Mouse (Mus musculus) C2C12 (cell line): ENCODE results near the gene Gm11634. TPM values are rescaled to one million over a fixed set of nuclear protein-coding genes. Genes with fewer than 3 reads are reported as not detected.

Experiments used
- H3K27me3 ChIP-seq: one replicate; pipeline ENCODE4 v1.6.1; 2011; ENCODE audit not compliant: control insufficient read depth, insufficient read depth, insufficient read length
- H3K36me3 ChIP-seq: one replicate; pipeline ENCODE4 v1.6.1; 2011; ENCODE audit not compliant: control insufficient read depth, insufficient read depth
- H3K4me3 ChIP-seq: one replicate; pipeline ENCODE4 v1.5.1; 2011; ENCODE audit warnings: mild to moderate bottlenecking, control low read depth; ENCODE audit not compliant: poor library complexity, insufficient read depth, severe bottlenecking
- H3K79me2 ChIP-seq: one replicate; pipeline ENCODE4 v1.6.1; 2011; ENCODE audit not compliant: control insufficient read depth, insufficient read depth
- H3K79me3 ChIP-seq: one replicate; pipeline ENCODE4 v1.6.1; 2011; ENCODE audit warnings: low read depth, control low read depth
- H3ac ChIP-seq: one replicate; pipeline ENCODE3; 2011; ENCODE audit warnings: low read depth; ENCODE audit not compliant: control insufficient read depth, insufficient read length
- CEBPB ChIP-seq: IDR thresholded peaks from one replicate; pipeline ENCODE4 v1.6.1; 2011; ENCODE audit warnings: low read depth, mild to moderate bottlenecking, control low read depth, moderate library complexity
- CTCF ChIP-seq: IDR thresholded peaks from one replicate; pipeline ENCODE4 v1.5.1; 2011; ENCODE audit not compliant: control insufficient read depth, insufficient read depth, insufficient read length
- FOSL1 ChIP-seq: IDR thresholded peaks from one replicate; pipeline ENCODE4 v1.8.0; 2011; ENCODE audit warnings: mild to moderate bottlenecking, low read length; ENCODE audit not compliant: poor library complexity, insufficient read depth, severe bottlenecking
- MAX ChIP-seq: IDR thresholded peaks from one replicate; pipeline ENCODE4 v1.6.1; 2011; ENCODE audit warnings: mild to moderate bottlenecking, control low read depth
- MYOD1 ChIP-seq: IDR thresholded peaks from one replicate; pipeline ENCODE4 v1.6.1; 2011; ENCODE audit warnings: low read depth; ENCODE audit not compliant: control insufficient read depth, insufficient read length
- MYOG ChIP-seq: IDR thresholded peaks from one replicate; pipeline ENCODE4 v1.6.1; 2011; ENCODE audit not compliant: control insufficient read depth, insufficient read length; ENCODE audit errors: extremely low read depth
- USF1 ChIP-seq: IDR thresholded peaks from one replicate; pipeline ENCODE4 v1.6.1; 2011; ENCODE audit warnings: low read depth, mild to moderate bottlenecking, control low read depth, moderate library complexity
- polyA plus RNA-seq: library from polyadenylated mRNA; unstranded; fragments of >200 nt; fragmentation: generic; extraction: Trizol; gene quantifications from one replicate; pipeline ENCODE4 v1.2.1, GENCODE M21; 2012; ENCODE audit warnings: missing spikeins

Gm11634 gene
- polyA plus RNA-seq, 1 experiment, result not detected

- no peak for TF ChIP-seq MYOG
- TF ChIP-seq CTCF, result peak; percentile 40
- TF ChIP-seq USF1, result no peak
- TF ChIP-seq MAX, result peak; percentile 88
- no peak for TF ChIP-seq MYOD1
- no peak for TF ChIP-seq FOSL1
- TF ChIP-seq CEBPB, result no peak
- Histone ChIP-seq H3K79me3 (no peaks in the 10 kb centered on the region), H3K36me3 (peaks cover 46% of the 10 kb centered on the region)
These were observed 36.7 kb downstream of the Gm11634 start for GRCm38 (mm10) chr11:101562391-101562790.

GRCm38 (mm10) chr11:101556954-101557353 is 42.1 kb downstream of the Gm11634 start:
- Histone ChIP-seq H3K79me3 (peaks cover 3% of the 10 kb centered on the region), H3K79me2 (peaks cover 22% of the 10 kb centered on the region), H3K27me3 (no peaks in the 10 kb centered on the region), H3K36me3 (peaks cover 15% of the 10 kb centered on the region), H3ac (no peak overlapping the region), H3K4me3 (no peak overlapping the region)
- TF ChIP-seq USF1, result no peak
- no peak for TF ChIP-seq CEBPB
- TF ChIP-seq FOSL1, result no peak
- no peak for TF ChIP-seq MYOG
- no peak for TF ChIP-seq MAX

More at GRCm38 (mm10) chr11:101562391-101562790, 36.7 kb downstream of the Gm11634 start:
- Histone ChIP-seq H3K27me3 (no peaks in the 10 kb centered on the region), H3ac (no peak overlapping the region), H3K79me2 (no peaks in the 10 kb centered on the region), H3K4me3 (no peak overlapping the region)

- no peak for TF ChIP-seq MYOG
- no peak for TF ChIP-seq CEBPB
- no peak for TF ChIP-seq USF1
- TF ChIP-seq MAX, result no peak
- no peak for TF ChIP-seq MYOD1
- no peak for TF ChIP-seq CTCF
- no peak for TF ChIP-seq FOSL1
- no peaks in the 10 kb centered on the region for H3K27me3 ChIP-seq
- H3K4me3 ChIP-seq, result no peak overlapping the region
- H3ac ChIP-seq, result no peak overlapping the region
- peaks cover 15% of the 10 kb centered on the region for H3K36me3 ChIP-seq
- peaks cover 3% of the 10 kb centered on the region for H3K79me3 ChIP-seq
- peaks cover 24% of the 10 kb centered on the region for H3K79me2 ChIP-seq
These were observed 42.5 kb downstream of the Gm11634 start for GRCm38 (mm10) chr11:101556541-101556940.

- H3K4me3 ChIP-seq, result peak overlapping the region; percentile 70
- H3K79me3 ChIP-seq, result peaks cover 25% of the 10 kb centered on the region
- no peaks in the 10 kb centered on the region for H3K27me3 ChIP-seq
- peak; percentile 41 for TF ChIP-seq USF1
- TF ChIP-seq CEBPB, result no peak
- H3ac ChIP-seq, result peak overlapping the region; percentile 63
- H3K79me2 ChIP-seq, result peaks cover 55% of the 10 kb centered on the region
- peaks cover 18% of the 10 kb centered on the region for H3K36me3 ChIP-seq
These were observed 45.6 kb downstream of the Gm11634 start for GRCm38 (mm10) chr11:101553354-101553930.

DNA sequence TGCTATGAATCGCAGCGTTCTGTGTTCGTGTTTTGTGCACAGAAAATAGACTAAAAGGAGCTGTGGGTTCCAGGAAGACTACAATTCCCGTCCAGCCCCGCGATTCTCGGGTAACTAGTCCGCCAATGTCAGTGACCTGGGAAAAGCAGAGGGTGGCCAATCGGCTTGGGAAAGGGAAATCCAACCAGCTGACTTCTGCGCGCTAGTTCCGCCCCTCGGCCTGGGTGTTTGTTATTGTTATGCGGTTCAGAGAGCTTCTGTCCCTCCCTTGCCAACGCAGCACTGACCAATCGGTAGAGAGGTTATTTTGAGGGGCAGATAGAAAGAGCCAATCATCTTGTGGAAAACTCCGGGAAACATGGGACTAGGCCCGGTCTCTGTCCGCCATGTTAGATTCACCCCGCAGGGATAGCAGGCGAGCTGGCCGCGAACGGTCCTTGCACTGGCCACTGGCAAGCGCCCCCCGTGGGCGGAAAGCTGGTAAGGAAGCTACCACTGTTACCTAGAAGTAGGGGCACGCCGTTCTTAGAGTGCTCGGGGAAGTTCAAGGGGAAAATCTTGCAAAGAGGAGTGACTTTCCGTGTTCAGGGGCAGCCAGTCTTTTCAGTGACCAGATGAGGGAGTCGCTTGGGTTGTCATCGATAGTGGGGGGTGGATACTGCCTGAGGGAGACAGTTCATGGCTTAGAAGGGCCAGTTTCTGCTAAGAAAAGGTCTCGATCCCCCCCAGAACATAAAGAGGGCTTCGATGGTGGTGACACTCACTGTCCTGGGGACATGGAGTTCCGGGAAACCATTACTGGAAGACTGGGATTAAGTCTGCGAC is 46.4 kb downstream of the Gm11634 start:
- peaks cover 26% of the 10 kb centered on the region for H3K36me3 ChIP-seq
- peak overlapping the region; percentile 70 for H3K4me3 ChIP-seq
- peaks cover 26% of the 10 kb centered on the region for H3K79me3 ChIP-seq
- TF ChIP-seq CTCF (no peak), USF1 (peak; percentile 23)
- H3ac ChIP-seq, result peak overlapping the region; percentile 85
- peaks cover 62% of the 10 kb centered on the region for H3K79me2 ChIP-seq
- H3K27me3 ChIP-seq, result no peaks in the 10 kb centered on the region

DNA sequence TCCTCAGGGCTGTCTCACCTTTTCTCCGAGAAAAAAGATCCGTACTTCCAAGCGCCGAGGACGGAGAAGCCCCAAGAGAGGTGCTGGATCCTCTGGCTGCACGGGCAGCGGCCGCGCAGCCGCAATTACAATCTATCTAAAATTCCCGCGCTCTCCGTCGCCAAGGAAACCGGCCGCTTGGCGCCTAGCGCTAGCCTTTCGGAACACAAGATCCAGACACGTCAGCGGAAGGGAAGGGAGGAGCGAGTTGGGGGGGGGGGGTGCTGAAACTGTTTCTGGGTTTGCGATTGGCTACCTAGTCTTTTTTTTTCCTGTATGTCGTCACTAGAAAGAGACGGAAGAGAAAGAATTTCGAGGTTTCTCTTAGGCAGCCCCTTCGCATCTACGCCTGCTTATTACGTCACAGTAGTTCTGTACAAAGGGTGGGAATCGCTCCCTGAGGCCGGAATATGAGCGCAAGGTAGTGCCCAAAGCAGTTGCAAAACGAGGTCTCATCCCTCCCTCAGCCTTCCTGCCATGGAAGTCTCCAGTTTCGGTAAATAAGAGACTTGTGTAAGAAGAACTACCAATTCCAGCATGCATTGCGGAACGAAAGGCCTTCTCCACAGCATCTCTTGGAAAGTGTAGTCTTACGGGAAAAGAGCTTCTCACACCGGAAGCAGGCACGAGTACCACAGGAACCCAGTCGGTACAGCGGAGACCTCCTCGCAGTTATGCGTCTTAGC is 47.1 kb downstream of the Gm11634 start, which contains the start of the genes Brca1 and Nbr1:
Gene Brca1, minus strand, starts transcription at position 205 of the 725 bp plus-strand sequence.
Gene Nbr1, plus strand, starts transcription at position 399 of the 725 bp plus-strand sequence.
- no peaks in the 10 kb centered on the region for H3K27me3 ChIP-seq
- H3K79me3 ChIP-seq, result peaks cover 27% of the 10 kb centered on the region
- TF ChIP-seq FOSL1 (no peak), MYOD1 (no peak), MAX (peak; percentile 8), CTCF (no peak), USF1 (no peak), CEBPB (peak; percentile 8), MYOG (no peak)

More for the DNA sequence above, 47.1 kb downstream of the Gm11634 start, which contains the start of the genes Brca1 and Nbr1:
- H3K36me3 ChIP-seq, result peaks cover 31% of the 10 kb centered on the region
- peaks cover 69% of the 10 kb centered on the region for H3K79me2 ChIP-seq
- peak within 1 kb of the TSS; percentile 85 for H3ac ChIP-seq
- peak within 1 kb of the TSS; percentile 70 for H3K4me3 ChIP-seq
